Mouse (Mus musculus) limb, embryonic 10.5 days (tissue): ENCODE data around the gene Vps36. TPM values are rescaled to one million over a fixed set of nuclear protein-coding genes. Genes with fewer than 3 reads are reported as not detected.

Experiments used
- DNase-seq: peaks from one replicate; pipeline ENCODE4 v3.0.0-alpha.2; 2017; ENCODE audit warnings: low spot score
- H3K27ac ChIP-seq: fragments of 300-500 bp; sonication (generic); 2 replicates; pipeline ENCODE4 v1.5.1; 2016; ENCODE audit warnings: mild to moderate bottlenecking
- H3K27me3 ChIP-seq: fragments of 300-500 bp; sonication (generic); 2 replicates; pipeline ENCODE4 v1.6.1; 2016; ENCODE audit warnings: low read depth, mild to moderate bottlenecking; ENCODE audit not compliant: poor library complexity, severe bottlenecking
- H3K36me3 ChIP-seq: fragments of 300-500 bp; sonication (generic); 2 replicates; pipeline ENCODE4 v1.6.1; 2016; ENCODE audit warnings: mild to moderate bottlenecking, moderate library complexity
- H3K4me1 ChIP-seq: fragments of 300-500 bp; sonication (generic); 2 replicates; pipeline ENCODE4 v1.6.1; 2016
- H3K4me3 ChIP-seq: fragments of 300-500 bp; sonication (generic); 2 replicates; pipeline ENCODE4 v1.5.1; 2016; ENCODE audit warnings: mild to moderate bottlenecking, moderate library complexity
- H3K9me3 ChIP-seq: fragments of 300-500 bp; sonication (generic); replicated peaks from 2 replicates; pipeline ENCODE4 v1.6.1; 2016; ENCODE audit warnings: mild to moderate bottlenecking
- WGBS: fragments of 180-500 bp; shearing (Covaris S2); methylation state at CpG from one replicate; pipeline ENCODE4 v1.1.7; 2016; 5-methylcytosine and 5-hydroxymethylcytosine counted together
- polyA plus RNA-seq: library from polyadenylated mRNA; unstranded; fragments of >200 nt; fragmentation: Nextera tagmentation; extraction: Ambion mirVana; gene quantifications from 2 replicates; pipeline ENCODE4 v1.2.1, GENCODE M21; 2016

The Vps36 gene
- polyA plus RNA-seq, 1 experiment from 2014 or later, result 38.6 TPM

DNA sequence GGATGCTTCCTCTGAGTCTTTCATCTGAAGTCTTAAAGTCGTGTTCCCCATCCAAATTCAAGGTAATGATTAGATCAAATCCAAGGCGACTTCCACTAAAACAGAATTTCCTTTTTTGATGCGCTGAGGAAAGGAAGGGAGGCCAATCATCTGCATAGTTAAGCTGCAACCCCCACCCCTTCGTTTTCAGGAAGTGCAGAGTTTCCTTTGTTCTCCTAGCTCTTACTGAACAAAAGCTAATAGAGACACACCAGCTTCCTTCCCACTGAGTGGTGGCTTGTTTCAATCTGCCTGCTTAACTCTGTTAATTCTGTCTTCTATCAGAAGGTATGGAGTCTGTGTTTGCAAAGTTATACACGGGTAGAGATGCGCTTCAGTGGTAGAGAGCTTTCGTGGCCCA is 36.0 kb downstream of the Vps36 start:
- Histone ChIP-seq H3K4me1 (peaks cover 5% of the 10 kb centered on the region), H3K36me3 (peaks cover under 1% of the 10 kb centered on the region; the same call in 1 of the 2 replicates), H3K27me3 (peaks cover 28% of the 10 kb centered on the region), H3K4me3 (no peak overlapping the region), H3K9me3 (no peaks in the 10 kb centered on the region), H3K27ac (no peak overlapping the region)
- WGBS, result 43% methylated on average over 7 of the region's 7 CpGs
- DNase-seq, result no peak

DNA sequence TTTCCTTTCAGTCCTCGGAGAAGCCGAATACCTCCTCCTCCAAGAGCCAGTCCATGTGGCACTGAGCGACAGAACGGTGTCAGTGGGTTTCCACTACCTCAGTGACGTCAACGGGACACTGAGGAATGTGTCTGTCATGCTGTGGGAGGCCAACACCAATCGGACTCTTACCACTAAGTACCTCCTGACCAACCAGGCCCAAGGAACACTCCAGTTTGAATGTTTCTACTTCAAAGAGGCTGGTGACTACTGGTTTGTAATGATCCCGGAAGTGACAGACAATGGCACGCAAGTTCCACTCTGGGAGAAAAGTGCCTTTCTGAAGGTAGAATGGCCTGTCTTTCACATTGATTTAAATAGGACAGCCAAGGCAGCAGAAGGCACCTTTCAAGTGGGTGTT is 50.4 kb downstream of the Vps36 start:
- Histone ChIP-seq H3K4me3 (no peak overlapping the region), H3K36me3 (no peaks in the 10 kb centered on the region), H3K4me1 (no peaks in the 10 kb centered on the region), H3K27me3 (no peaks in the 10 kb centered on the region), H3K9me3 (no peaks in the 10 kb centered on the region), H3K27ac (no peak overlapping the region)
- no peak for DNase-seq
- 90% methylated on average over 9 of the region's 9 CpGs for WGBS

- H3K36me3 ChIP-seq, result no peaks in the 10 kb centered on the region
- 70% methylated on average over 1 of the region's 1 CpGs for WGBS
- H3K27ac ChIP-seq, result no peak overlapping the region
- H3K4me1 ChIP-seq, result no peaks in the 10 kb centered on the region
- no peaks in the 10 kb centered on the region for H3K27me3 ChIP-seq
- no peak for DNase-seq
- no peaks in the 10 kb centered on the region for H3K9me3 ChIP-seq
- H3K4me3 ChIP-seq, result no peak overlapping the region
Observed at GRCm38 (mm10) chr8:22245663-22246062, 53.1 kb downstream of the Vps36 start.

DNA sequence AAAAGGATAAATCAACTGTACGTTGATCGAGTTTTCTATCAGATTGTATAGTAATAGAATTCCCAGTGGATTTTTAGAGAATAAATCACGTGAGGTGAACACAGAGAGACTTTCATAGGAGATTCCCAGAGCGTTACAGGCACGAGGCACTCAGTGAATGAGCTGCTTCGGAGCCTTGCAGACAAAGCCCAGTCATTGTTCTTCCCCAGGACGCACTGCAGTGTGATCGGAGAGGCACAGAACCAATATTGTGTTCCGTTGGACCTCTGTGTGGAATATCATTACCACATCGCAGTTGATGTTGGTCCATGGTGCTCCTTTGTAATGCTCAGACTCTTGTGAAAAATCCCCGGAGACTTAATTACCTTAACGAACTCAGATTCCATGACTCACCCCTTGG is 55.3 kb downstream of the Vps36 start:
- H3K4me3 ChIP-seq, result no peak overlapping the region
- no peaks in the 10 kb centered on the region for H3K4me1 ChIP-seq
- DNase-seq, result no peak
- no peak overlapping the region for H3K27ac ChIP-seq
- 92% methylated on average over 12 of the region's 12 CpGs for WGBS
- H3K9me3 ChIP-seq, result no peaks in the 10 kb centered on the region
- no peaks in the 10 kb centered on the region for H3K36me3 ChIP-seq
- no peaks in the 10 kb centered on the region for H3K27me3 ChIP-seq

GRCm38 (mm10) chr8:22249080-22249479 is 56.5 kb downstream of the Vps36 start:
- Histone ChIP-seq H3K4me1 (no peaks in the 10 kb centered on the region), H3K9me3 (no peaks in the 10 kb centered on the region), H3K4me3 (no peak overlapping the region), H3K36me3 (no peaks in the 10 kb centered on the region), H3K27me3 (no peaks in the 10 kb centered on the region), H3K27ac (no peak overlapping the region)
- WGBS, result 86% methylated on average over 9 of the region's 9 CpGs
- DNase-seq, result no peak

DNA sequence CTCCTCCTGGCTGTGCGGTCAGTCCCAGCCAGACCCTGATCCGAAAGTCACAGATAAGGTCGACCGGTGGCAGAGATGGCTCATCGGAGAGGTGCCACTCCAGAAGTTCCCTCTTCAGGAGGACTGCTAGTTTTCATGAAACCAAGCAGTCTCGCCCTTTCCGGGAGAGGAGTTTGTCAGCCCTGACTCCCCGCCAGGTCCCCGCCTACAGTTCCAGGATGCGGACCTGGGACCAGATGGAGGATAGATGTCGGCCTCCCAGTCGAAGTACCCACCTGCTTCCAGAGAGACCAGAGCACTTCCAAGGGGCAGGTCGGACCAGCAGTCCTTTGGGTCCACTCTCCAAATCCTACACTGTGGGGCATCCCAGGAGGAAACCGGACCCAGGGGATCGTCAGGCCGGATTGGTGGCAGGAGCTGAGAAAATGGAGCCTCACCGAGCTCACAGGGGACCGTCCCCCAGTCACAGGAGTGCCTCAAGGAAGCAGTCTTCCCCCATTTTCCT is 66.4 kb downstream of the Vps36 start:
- Histone ChIP-seq H3K4me3 (no peak overlapping the region), H3K27me3 (no peaks in the 10 kb centered on the region), H3K36me3 (no peaks in the 10 kb centered on the region; the same call in 1 of the 2 replicates), H3K4me1 (no peaks in the 10 kb centered on the region), H3K27ac (no peak overlapping the region), H3K9me3 (0 out of 2 replicates have a peak, but pooled peaks cover 2% of the 10 kb centered on the region)
- 87% methylated on average over 18 of the region's 18 CpGs for WGBS
- no peak for DNase-seq

GRCm38 (mm10) chr8:22259531-22259930 is 66.9 kb downstream of the Vps36 start:
- Histone ChIP-seq H3K27ac (no peak overlapping the region), H3K4me1 (no peaks in the 10 kb centered on the region)
- 87% methylated on average over 12 of the region's 12 CpGs for WGBS

GRCm38 (mm10) chr8:22260091-22260722 is 67.6 kb downstream of the Vps36 start:
- Histone ChIP-seq H3K4me1 (no peaks in the 10 kb centered on the region), H3K27ac (no peak overlapping the region), H3K36me3 (no peaks in the 10 kb centered on the region; the same call in 1 of the 2 replicates), H3K9me3 (0 out of 2 replicates have a peak, but pooled peaks cover 2% of the 10 kb centered on the region), H3K27me3 (no peaks in the 10 kb centered on the region), H3K4me3 (no peak overlapping the region)
- 68% methylated on average over 9 of the region's 9 CpGs for WGBS
- DNase-seq, result no peak

More at GRCm38 (mm10) chr8:22259531-22259930, 66.9 kb downstream of the Vps36 start:
- DNase-seq, result no peak
- Histone ChIP-seq H3K4me3 (no peak overlapping the region), H3K27me3 (no peaks in the 10 kb centered on the region), H3K36me3 (no peaks in the 10 kb centered on the region; the same call in 1 of the 2 replicates), H3K9me3 (0 out of 2 replicates have a peak, but pooled peaks cover 2% of the 10 kb centered on the region)

- H3K27me3 ChIP-seq, result no peaks in the 10 kb centered on the region
- 0 out of 2 replicates have a peak, but pooled peaks cover 2% of the 10 kb centered on the region for H3K9me3 ChIP-seq
- DNase-seq, result no peak
- no peaks in the 10 kb centered on the region; the same call in 1 of the 2 replicates for H3K36me3 ChIP-seq
- H3K27ac ChIP-seq, result no peak overlapping the region
- WGBS, result 90% methylated on average over 3 of the region's 3 CpGs
- no peak overlapping the region for H3K4me3 ChIP-seq
- H3K4me1 ChIP-seq, result no peaks in the 10 kb centered on the region
Observed at GRCm38 (mm10) chr8:22262267-22262666, 69.7 kb downstream of the Vps36 start.

DNA sequence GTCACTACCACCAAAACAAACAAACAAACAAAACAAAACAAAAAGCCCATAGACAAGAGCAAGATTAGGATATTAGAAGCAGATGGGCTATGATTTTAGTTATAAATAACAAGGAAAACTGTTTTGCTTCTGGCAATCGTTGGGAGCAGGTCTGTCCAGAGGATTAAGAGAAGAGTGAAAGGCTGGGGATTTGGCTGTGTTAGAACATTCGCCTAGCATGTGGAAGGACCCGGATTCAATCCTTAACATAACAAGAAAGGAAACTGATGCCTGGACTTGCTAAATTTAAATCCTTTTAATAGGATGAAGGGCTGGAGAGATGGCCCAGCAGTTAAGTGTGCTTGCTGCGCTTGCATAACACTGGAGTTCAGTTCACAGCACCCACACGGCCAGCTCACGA is 71.7 kb downstream of the Vps36 start:
- 88% methylated on average over 6 of the region's 6 CpGs for WGBS

GRCm38 (mm10) chr8:22264787-22265186 is 72.2 kb downstream of the Vps36 start:
- Histone ChIP-seq H3K27me3 (no peaks in the 10 kb centered on the region), H3K4me1 (no peaks in the 10 kb centered on the region), H3K36me3 (no peaks in the 10 kb centered on the region), H3K9me3 (no peaks in the 10 kb centered on the region), H3K27ac (no peak overlapping the region), H3K4me3 (no peak overlapping the region)
- DNase-seq, result no peak
- 92% methylated on average over 6 of the region's 6 CpGs for WGBS

More for the DNA sequence above, 71.7 kb downstream of the Vps36 start:
- no peaks in the 10 kb centered on the region for H3K36me3 ChIP-seq
- no peak overlapping the region for H3K27ac ChIP-seq
- H3K4me1 ChIP-seq, result no peaks in the 10 kb centered on the region
- no peaks in the 10 kb centered on the region for H3K27me3 ChIP-seq
- DNase-seq, result no peak
- no peaks in the 10 kb centered on the region for H3K9me3 ChIP-seq
- H3K4me3 ChIP-seq, result no peak overlapping the region

- Histone ChIP-seq H3K27ac (no peak overlapping the region), H3K4me3 (no peak overlapping the region)
Observed at GRCm38 (mm10) chr8:22265194-22265593, 72.6 kb downstream of the Vps36 start.

GRCm38 (mm10) chr8:22266809-22267208 is 74.2 kb downstream of the Vps36 start:
- H3K9me3 ChIP-seq, result no peaks in the 10 kb centered on the region
- H3K27ac ChIP-seq, result no peak overlapping the region
- no peaks in the 10 kb centered on the region for H3K36me3 ChIP-seq
- H3K4me1 ChIP-seq, result no peaks in the 10 kb centered on the region
- no peak overlapping the region for H3K4me3 ChIP-seq
- DNase-seq, result no peak
- H3K27me3 ChIP-seq, result no peaks in the 10 kb centered on the region
- 89% methylated on average over 3 of the region's 3 CpGs for WGBS

More at GRCm38 (mm10) chr8:22265194-22265593, 72.6 kb downstream of the Vps36 start:
- no peak for DNase-seq
- Histone ChIP-seq H3K4me1 (no peaks in the 10 kb centered on the region), H3K36me3 (no peaks in the 10 kb centered on the region), H3K27me3 (no peaks in the 10 kb centered on the region), H3K9me3 (no peaks in the 10 kb centered on the region)
- WGBS, result 98% methylated on average over 1 of the region's 1 CpGs
